Mouse (Mus musculus): ENCODE data around the gene Cel.

DNA sequence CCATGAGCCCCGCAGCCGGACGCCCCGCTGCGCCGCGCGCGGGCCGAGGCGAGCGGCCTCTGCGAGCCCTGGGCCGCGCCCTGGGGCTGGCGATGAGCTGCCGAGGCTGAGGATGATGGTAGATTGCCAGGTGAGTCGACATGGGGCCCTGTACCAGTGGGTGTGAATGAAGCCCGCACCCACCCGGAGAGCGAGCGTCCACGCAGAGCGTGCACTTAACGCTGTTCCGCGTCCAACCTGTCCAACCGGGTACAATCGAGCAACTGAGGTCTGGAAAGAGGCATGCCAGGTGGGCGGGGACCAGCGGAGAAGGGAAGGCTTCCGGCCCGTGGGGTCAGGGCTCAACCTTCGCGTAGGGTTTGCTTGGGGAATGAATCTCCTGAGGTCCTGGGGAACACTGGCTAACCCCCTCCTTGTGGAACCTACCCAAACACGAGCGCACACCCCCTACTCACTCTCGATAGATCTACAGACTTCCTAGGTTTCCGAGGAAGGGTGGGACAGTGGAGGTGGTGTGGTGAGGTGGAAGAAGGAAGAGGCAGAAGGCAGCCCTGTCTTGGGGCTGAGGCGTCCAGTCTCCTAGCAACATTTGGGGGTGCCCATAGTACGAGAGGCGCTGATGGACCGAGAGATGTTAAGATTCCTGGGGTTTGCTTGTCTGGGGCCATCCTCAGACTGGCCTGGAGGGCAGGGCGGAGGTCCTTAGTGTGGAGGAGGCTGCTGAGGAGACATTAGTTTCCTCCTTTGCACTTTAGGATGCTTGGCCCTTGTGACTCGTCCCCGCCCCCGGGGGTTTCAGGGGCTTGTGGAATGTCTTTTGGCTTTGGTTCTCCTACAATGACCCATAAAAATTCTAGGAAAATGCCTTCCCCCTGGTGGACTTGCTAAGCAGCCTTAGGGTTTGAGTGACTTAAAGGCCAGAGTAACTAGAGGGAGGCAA, 49.5 kb downstream of the Cel start:
- TF ChIP-seq FLI1 (IDR thresholded peaks at IDR 0.05; ENCODE audit: low read length) (no peak), GATA1 (IDR thresholded peaks at IDR 0.05; ENCODE audit: borderline replicate concordance, low read length) (no peak)

Measured in megakaryocyte, embryonic 14.5 days (primary cell).